Mouse (Mus musculus): ENCODE results near the gene Hoxa10.

GRCm38 (mm10) chr6:52268341-52268740, 27.7 kb upstream of the Hoxa10 start:
- no peak for TF ChIP-seq CTCF (IDR thresholded peaks at IDR 0.05)
- TF ChIP-seq EP300 (IDR thresholded peaks at IDR 0.05): no peak
